Mouse (Mus musculus) embryo, embryonic 9.5 days (tissue): ENCODE results near the gene Rnf146.
"Not testable (repeated sequence)": the region's sequence is repeated elsewhere in the genome, so short reads cannot be mapped to it uniquely, and the experiment has no call there.

Experiments
- DNase-seq: peaks from one replicate; pipeline ENCODE4 v3.0.0-alpha.2; 2017; ENCODE audit errors: extremely low spot score

The Rnf146 gene

GRCm38 (mm10) chr10:29362197-29362900 lies at the start of gene Rnf146:
Gene Rnf146 (minus strand): TSS chr10:29362442.
- no peak for DNase-seq

- no peak for DNase-seq
Measured at GRCm38 (mm10) chr10:29402656-29403268, 40.5 kb upstream of the Rnf146 start.

GRCm38 (mm10) chr10:29394890-29395289 lies 32.6 kb upstream of the Rnf146 start:
- DNase-seq: not testable (repeated sequence)

GRCm38 (mm10) chr10:29381558-29381957 lies 19.3 kb upstream of the Rnf146 start:
- no peak for DNase-seq

- no peak for DNase-seq
Measured at GRCm38 (mm10) chr10:29374065-29374464, 11.8 kb upstream of the Rnf146 start.

- peak; percentile 89 for DNase-seq
Measured at GRCm38 (mm10) chr10:29361464-29362196, 612 bp downstream of the Rnf146 start.

GRCm38 (mm10) chr10:29361095-29361463 lies 1.2 kb downstream of the Rnf146 start:
- peak; percentile 7 for DNase-seq

- DNase-seq: no peak
Measured at GRCm38 (mm10) chr10:29354183-29354582, 8.1 kb downstream of the Rnf146 start.

- no peak for DNase-seq
Measured at GRCm38 (mm10) chr10:29352575-29352974, 9.7 kb downstream of the Rnf146 start.

- DNase-seq: no peak
Measured at GRCm38 (mm10) chr10:29351420-29351819, 10.8 kb downstream of the Rnf146 start.

GRCm38 (mm10) chr10:29346638-29347037 lies 15.6 kb downstream of the Rnf146 start:
- no peak for DNase-seq

GRCm38 (mm10) chr10:29344232-29344631 lies 18.0 kb downstream of the Rnf146 start:
- DNase-seq: no peak

- peak; percentile 67 for DNase-seq
Measured at GRCm38 (mm10) chr10:29338355-29339056, 23.7 kb downstream of the Rnf146 start.

GRCm38 (mm10) chr10:29333836-29334235 lies 28.4 kb downstream of the Rnf146 start:
- no peak for DNase-seq

- no peak for DNase-seq
Measured at GRCm38 (mm10) chr10:29324817-29325216, 37.4 kb downstream of the Rnf146 start.

GRCm38 (mm10) chr10:29313905-29314304 lies 48.3 kb downstream of the Rnf146 start:
- peak; percentile 1 for DNase-seq

- peak; percentile 90 for DNase-seq
Measured at GRCm38 (mm10) chr10:29313064-29313638, 49.1 kb downstream of the Rnf146 start, which contains the start of gene Echdc1. Gene Echdc1 (plus strand): TSS chr10:29313166.

GRCm38 (mm10) chr10:29311480-29312219 lies 50.6 kb downstream of the Rnf146 start:
- no peak for DNase-seq

GRCm38 (mm10) chr10:29302230-29302629 lies 60.0 kb downstream of the Rnf146 start:
- DNase-seq: no peak
